Mouse (Mus musculus): ENCODE data around the gene 1190005I06Rik.

DNA sequence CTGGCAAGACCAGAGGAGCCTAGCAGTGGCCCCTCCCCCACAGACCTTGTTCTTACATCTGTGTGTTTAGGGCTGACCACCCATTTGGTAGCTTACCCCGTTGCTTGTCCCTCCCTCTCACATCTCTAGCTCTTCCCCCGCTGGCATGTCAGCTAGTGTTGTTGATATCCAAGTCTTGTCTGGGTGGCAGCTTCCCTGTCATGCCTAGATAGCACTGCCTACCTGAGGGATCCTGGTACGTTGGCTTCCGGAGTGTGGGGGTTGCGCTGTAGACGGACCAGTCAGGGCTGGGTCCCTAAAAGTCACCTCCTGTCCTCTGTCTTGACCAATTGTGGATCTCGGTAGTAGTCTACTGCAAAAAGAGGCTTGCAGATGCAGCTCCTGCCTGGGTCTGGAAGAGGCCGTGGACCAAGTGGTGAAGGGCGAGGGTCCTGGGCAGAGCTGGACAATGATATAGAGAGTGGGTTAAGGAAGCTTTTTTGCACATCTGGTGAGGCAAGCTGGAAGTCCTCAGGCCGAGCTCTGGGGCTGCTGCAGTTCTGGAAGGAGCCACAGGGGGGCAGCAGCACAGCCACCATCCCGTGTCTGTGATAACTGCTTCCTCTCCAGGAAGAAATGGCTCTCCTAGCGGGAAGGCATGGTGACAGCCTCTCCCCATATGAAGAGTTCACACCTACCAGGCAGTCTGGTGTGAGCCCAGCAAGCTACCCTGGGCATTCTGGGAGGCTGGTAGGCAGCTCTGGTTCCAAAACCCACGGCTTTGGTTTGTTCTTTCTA, 77.3 kb downstream of the 1190005I06Rik start:
- TF ChIP-seq POLR2A (IDR thresholded peaks at IDR 0.05; ENCODE audit: control insufficient read depth, low read depth, low read length) (no peak), CTCF (IDR thresholded peaks at IDR 0.05; ENCODE audit: control insufficient read depth, insufficient read depth, insufficient replicate concordance, low read depth, low read length) (peak; percentile 84)
